Mouse (Mus musculus): ENCODE measurements at regions not wholly inside any gene's neighbourhood (a gene's known extent, or its start where the extent isn't known, plus 50 kb on each side); places are given as distances from the start of the nearest gene placed in this dataset.

DNA sequence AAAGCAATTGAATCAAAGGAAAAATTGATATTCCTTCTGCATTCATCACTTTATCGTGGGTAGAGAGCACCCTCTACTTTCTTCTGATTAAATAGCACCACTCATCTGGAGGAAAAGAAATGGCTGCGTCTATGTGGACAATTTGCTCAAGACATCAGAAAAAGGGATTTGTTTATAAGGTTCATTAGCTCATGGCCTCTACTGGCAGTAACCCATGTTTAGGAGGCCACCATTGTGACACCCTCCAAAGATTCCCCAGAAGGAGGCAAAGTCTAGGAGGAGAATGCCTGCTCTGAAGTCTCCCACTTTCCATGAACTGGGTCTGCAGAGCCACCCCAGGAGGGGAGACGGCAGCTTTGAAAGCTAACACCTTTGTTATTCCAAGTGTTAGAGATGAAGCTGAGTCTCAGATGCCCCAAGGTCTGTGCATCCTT lies 147.2 kb upstream of the Plscr5 start:
- Histone ChIP-seq H3K27ac (no peak overlapping the region), H3K4me3 (no peak overlapping the region)
- intact Hi-C loops (cut with DNase I) = no loop called here
- no peak for TF ChIP-seq CTCF (IDR thresholded peaks at IDR 0.05)
- DNase-seq = no peak

DNA sequence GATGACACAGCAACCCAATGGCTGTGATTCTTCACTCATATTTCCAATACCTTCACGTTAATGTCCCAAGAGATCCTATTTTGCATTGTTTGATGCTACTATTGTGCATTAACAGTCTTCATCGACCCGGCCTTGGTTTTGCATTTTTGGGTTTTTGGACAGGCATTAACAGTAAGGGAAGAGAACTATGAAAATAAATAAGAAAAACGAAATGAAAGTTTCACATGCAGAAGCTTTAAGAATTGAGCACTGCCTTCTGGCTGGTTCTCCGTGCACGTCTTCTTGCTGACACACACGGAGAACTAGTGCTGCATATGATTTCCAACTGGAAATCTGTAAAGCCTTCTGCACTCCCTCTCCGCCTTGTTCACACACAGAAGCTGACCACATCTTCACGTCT lies 148.6 kb upstream of the Plscr5 start:
- intact Hi-C loops (cut with DNase I) = no loop called here
- DNase-seq = no peak
- Histone ChIP-seq H3K4me3 (no peak overlapping the region), H3K27ac (no peak overlapping the region)
- no peak for TF ChIP-seq CTCF (IDR thresholded peaks at IDR 0.05)

DNA sequence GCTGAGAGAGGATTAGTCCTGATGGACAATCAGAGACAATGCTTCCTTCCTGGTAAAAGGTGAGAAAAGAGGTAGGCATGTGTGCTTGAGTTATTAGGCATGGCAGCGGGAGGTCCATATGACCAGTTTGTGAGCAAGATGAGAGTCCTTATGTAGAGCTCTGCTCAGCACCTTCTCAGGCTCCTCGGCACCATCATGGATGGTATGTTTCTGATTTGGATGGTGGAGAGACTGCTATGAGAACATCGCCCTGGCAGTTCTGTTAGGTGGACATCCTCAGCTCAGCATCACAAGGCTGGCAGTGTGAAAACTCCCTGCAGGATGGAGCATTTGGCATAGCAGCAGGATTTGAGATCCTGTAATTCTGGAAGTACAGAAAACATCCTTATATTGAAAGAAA lies 176.2 kb upstream of the Plscr5 start:
- TF ChIP-seq CTCF (IDR thresholded peaks at IDR 0.05) = no peak
- H3K27ac ChIP-seq = no peak overlapping the region
- intact Hi-C loops (cut with DNase I) = no loop called here
- no peak overlapping the region for H3K4me3 ChIP-seq
- no peak for DNase-seq

DNA sequence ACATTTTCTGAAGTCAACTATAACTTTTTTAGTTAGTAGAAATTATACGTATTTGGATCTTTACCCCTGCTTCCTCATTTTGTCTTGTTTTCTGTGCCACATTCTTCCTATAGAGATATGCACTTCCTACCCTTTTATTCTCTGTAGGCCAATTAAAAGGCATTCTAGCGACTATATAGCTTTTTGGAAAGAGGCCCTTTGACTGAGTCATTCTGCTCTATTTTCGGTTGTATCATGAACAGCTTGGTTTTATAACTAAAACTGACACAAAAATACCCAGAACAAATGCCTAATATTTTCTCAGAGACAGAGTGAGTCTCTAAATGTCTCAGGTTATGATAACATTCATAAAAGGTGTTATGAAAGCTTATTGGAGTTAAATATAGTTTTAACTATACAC lies 176.8 kb upstream of the Plscr5 start:
- Histone ChIP-seq H3K27ac (no peak overlapping the region), H3K4me3 (no peak overlapping the region)
- no peak for DNase-seq
- no peak for TF ChIP-seq CTCF (IDR thresholded peaks at IDR 0.05)
- intact Hi-C loops (cut with DNase I) = no loop called here

DNA sequence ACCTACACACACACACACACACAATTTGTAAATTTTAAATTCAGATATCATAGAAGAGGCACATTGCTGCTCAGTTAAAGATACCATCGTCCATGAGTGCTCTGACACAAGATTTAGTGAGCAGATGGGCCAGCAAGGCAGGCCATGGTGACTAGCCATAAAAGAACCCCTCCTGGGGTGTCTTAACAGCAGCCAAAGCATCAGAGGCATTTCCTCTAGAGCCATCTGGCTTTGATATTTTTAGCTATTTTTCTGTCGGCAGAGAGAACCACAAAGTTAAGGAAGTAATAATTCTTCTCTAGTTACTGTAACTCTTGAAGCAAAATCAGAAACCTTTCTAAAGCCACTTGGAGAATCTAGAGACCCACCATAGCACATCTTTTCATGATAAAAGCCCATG lies 204.5 kb upstream of the Plscr5 start:
- Histone ChIP-seq H3K27ac (no peak overlapping the region), H3K4me3 (no peak overlapping the region)
- intact Hi-C loops (cut with DNase I) = no loop called here
- TF ChIP-seq CTCF (IDR thresholded peaks at IDR 0.05) = no peak
- no peak for DNase-seq

DNA sequence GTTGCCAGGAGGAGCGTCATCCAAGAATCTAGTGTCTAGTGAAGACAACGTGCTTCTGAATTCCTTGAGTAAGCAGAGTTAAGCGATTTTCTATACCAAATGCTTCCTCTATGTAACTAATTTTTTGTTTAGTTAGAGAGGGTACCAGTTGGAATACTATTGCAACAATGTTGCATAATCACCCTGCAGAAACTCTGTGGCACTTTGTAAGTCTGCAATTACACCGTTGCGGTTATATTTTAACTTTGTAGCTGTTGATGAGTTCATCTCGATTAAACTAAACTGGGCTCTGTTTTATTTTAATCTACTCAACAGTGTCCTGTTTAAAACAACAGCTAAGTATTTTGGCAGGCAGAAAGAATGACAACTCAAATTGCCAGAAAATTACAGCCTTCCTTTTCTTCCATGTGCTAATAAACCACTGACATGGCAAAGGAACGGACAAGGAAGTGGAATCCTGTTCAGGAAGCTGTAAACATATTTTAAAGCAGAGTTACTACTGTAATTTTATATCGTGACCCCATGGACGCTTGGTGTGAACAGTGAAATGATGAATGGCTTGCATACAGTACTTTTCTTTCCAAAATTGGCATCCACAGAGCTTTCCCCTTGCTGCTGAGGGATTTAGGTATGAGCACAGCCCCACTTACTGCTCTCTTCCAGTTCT lies 210.6 kb upstream of the Plscr5 start:
- no peak overlapping the region for H3K27ac ChIP-seq
- no peak for DNase-seq
- intact Hi-C loops (cut with DNase I) = no loop called here

DNA sequence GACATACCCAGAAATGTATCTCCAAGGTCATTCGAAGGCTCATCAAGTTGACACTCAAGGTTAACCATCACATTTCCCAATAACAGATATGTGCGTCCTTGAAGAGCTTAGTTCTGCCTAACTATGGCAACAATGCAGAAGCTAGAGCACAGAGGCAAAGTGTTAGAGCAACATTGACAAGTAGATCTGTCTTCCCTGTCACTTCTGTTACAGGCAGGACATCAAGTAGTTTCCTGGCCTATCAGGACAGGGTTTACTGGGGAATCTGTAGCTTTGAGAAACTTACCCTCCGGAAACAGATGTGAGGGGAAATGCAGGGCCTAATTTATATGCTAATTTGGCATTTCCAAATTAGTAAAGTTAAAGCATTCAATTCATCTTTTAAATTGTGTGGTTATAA lies 211.2 kb upstream of the Plscr5 start:
- intact Hi-C loops (cut with DNase I) = no loop called here
- H3K4me3 ChIP-seq = no peak overlapping the region
- DNase-seq = no peak
- H3K27ac ChIP-seq = no peak overlapping the region
- TF ChIP-seq CTCF (IDR thresholded peaks at IDR 0.05) = no peak

More for the DNA sequence above, 210.6 kb upstream of the Plscr5 start:
- no peak for TF ChIP-seq CTCF (IDR thresholded peaks at IDR 0.05)
- no peak overlapping the region for H3K4me3 ChIP-seq

DNA sequence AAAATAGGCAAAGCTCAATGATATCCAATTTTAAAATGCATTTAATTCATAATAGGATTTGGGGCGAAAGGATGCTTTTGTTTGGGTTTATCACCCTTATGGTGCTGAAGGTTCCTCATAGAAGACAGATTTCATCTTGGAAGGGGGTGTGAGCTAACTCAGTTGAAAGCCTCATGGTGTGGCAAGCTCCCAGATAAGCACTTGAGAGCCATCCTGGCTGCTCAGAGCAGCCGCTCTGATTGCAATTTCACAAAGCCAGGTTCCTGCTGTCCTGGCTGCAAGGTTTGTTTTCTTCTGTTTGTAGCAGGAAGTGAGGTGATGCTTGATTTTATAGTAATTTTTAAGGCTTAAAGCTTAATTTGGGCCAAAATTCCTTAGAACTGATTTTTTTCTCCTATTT lies 228.7 kb upstream of the Plscr5 start:
- H3K4me3 ChIP-seq = no peak overlapping the region
- intact Hi-C loops (cut with DNase I) = no loop called here

DNA sequence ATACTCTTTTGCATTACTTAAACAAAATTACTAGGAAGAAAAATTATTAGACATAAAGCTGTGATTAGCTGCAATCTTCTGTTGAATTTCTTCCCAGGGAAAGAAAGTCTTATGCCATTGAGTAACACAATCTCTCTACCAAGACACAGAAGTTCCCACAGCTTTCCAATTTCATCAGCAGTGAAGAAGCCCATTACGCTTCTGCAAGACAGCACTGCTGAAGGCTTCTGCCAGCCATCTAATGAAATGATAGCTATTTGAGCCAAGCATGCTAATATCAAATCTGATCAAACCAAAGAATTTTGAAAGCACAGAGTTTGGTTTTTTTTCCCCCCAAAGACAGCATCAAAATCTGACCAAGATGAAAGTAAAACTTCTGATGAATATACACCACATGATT lies 230.0 kb upstream of the Plscr5 start:
- DNase-seq = no peak
- H3K4me3 ChIP-seq = no peak overlapping the region
- no peak for TF ChIP-seq CTCF (IDR thresholded peaks at IDR 0.05)
- no peak overlapping the region for H3K27ac ChIP-seq
- intact Hi-C loops (cut with DNase I) = no loop called here

More for the DNA sequence above, 228.7 kb upstream of the Plscr5 start:
- no peak for DNase-seq
- no peak for TF ChIP-seq CTCF (IDR thresholded peaks at IDR 0.05)
- H3K27ac ChIP-seq = no peak overlapping the region

DNA sequence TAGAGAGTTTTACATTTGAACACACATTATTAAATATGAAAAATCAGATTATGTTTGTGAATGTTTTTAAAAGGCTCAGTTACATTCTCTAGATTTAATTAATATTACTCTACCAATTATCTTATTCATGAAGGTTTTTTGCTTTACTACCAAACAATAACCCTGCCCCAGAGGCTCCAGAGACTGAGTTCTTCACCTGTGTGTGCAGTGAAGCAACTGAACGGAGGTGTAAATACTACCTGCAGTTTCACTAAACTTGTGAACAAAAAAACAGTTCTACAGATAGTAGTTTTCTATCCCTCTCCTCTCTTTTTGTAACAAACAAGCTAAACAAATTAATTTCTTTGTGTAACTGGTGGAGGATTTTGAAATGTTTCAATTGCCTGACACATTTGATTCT lies 231.1 kb upstream of the Plscr5 start:
- Histone ChIP-seq H3K27ac (no peak overlapping the region), H3K4me3 (no peak overlapping the region)
- no peak for DNase-seq
- TF ChIP-seq CTCF (IDR thresholded peaks at IDR 0.05) = no peak
- intact Hi-C loops (cut with DNase I) = no loop called here

DNA sequence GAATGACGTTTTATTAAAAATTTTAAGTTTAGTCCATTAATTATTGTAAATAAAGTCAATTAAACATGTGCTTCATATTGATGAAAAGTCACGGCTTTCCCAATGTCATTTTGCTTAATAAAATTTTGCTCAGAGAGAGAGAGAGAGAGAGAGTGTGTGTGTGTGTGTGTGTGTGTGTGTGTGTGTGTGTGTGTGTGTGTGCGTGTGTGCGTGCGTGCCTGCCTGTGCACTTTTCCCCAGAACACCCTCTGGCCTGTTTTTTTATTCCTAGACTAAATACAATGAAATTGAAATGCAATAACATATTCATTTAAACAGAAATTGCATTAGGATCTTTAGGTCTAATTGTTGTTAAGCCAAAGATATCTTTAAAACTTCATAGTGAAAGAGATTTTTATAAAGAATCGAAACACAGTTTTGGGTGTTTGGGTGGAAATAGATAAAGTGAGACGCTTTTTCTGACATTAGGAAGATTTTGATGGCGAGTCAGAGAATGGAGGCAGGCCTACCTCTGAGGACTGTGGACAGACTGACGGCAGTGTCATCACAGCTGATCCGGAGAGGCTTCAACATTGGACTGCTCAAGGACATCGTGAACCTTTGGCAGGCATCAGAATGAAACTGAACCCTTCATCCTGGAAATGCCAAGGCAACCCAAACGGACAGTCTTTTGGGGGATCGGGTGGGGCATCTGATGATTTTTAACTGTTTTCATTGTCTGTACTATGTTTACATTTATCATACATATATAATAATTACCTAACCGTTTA lies 232.0 kb upstream of the Plscr5 start:
- Histone ChIP-seq H3K4me3 (no peak overlapping the region), H3K27ac (no peak overlapping the region)
- intact Hi-C loops (cut with DNase I) = no loop called here
- DNase-seq = no peak
- TF ChIP-seq CTCF (IDR thresholded peaks at IDR 0.05) = no peak

DNA sequence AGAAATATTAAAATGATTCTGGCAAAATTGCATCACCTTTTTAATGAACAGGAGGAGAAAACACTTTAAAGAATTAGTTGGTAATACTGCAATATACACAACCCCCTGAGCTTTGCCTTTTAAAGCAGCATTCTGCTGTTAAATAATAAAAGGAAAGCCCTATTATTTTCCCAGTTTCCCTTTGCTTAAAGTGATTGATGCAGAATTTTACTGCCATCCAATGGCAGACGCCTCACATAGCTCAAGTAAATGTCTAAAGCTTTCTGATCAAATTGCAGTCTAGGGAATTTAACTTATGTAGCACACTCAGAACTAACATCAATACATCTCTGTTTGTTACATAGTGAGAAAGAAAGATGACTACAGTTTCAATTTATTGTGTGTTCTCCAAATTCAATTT lies 233.1 kb upstream of the Plscr5 start:
- no peak for DNase-seq
- TF ChIP-seq CTCF (IDR thresholded peaks at IDR 0.05) = no peak
- Histone ChIP-seq H3K4me3 (no peak overlapping the region), H3K27ac (no peak overlapping the region)
- intact Hi-C loops (cut with DNase I) = no loop called here

DNA sequence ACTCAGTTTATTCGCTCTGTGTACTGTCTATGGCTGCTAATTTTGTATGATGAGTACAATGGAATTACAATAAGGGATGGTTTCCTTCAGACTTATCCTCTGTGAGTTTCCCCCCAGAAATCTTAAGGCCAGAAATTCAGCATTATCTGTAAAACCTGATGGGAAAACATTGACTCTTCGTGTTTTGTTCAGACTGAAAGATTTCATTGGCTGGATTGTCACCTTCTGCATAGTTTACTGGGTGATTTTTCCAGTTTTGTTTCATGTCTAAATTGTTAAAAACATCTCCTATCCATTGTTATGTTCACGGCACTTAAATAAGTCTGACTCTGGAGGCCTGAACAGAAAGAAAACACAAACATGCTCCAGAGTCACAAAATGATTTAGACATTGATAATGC lies 233.7 kb upstream of the Plscr5 start:
- TF ChIP-seq CTCF (IDR thresholded peaks at IDR 0.05) = no peak
- H3K27ac ChIP-seq = no peak overlapping the region
- no peak for DNase-seq
- intact Hi-C loops (cut with DNase I) = no loop called here
- H3K4me3 ChIP-seq = no peak overlapping the region

DNA sequence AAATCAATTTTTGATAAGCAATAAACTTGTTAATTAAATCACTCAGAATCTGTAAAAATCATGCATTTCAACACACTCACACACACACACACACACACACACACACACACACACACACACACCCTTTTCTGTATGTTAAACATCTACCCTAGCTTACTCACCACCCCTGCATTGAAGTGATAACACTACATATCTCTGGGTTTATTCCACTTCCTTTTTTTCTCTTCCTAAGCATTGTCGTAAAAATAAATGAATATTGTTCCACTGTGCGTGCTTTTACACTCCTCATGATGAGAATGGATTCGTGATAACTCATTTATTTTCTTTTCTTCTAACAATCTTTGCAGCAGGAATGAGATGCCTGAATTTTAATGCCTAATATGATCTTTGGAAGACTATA lies 234.3 kb upstream of the Plscr5 start:
- H3K27ac ChIP-seq = no peak overlapping the region
- TF ChIP-seq CTCF (IDR thresholded peaks at IDR 0.05) = no peak
- intact Hi-C loops (cut with DNase I) = no loop called here
- no peak overlapping the region for H3K4me3 ChIP-seq
- no peak for DNase-seq
